Mouse (Mus musculus) brain, embryonic 14.5 days (tissue): Measurements from ENCODE around the gene Anapc11.

Experiments used
- CTCF ChIP-seq: fragments of 200-500 bp; IDR thresholded peaks from 2 replicates; pipeline ENCODE4 v1.5.1; 2012; ENCODE audit warnings: inconsistent platforms, mild to moderate bottlenecking, moderate library complexity, borderline replicate concordance; ENCODE audit not compliant: insufficient read depth, insufficient read length; ENCODE audit errors: extremely low read depth
- POLR2A ChIP-seq: fragments of 200-500 bp; IDR thresholded peaks from 2 replicates; pipeline ENCODE4 v1.6.1; 2012; ENCODE audit warnings: mild to moderate bottlenecking, inconsistent platforms, borderline replicate concordance; ENCODE audit not compliant: poor library complexity, insufficient read depth, insufficient read length, severe bottlenecking; ENCODE audit errors: extremely low read depth

GRCm38 (mm10) chr11:120641255-120641654 lies 43.0 kb downstream of the Anapc11 start:
- TF ChIP-seq CTCF (no peak), POLR2A (no peak)
